Mouse (Mus musculus) left cerebral cortex, postnatal 25 days (tissue): ENCODE results near the gene Asic5. TPM values are rescaled to one million over a fixed set of nuclear protein-coding genes. Genes with fewer than 3 reads are reported as not detected.

ENCODE experiments used
- DNase-seq, 2 experiments: peaks; one replicate each; pipeline ENCODE4 v3.0.0; 2022; ENCODE audit warnings: low spot score in 2 of 2, mixed read lengths in 1 of 2
- intact Hi-C: fragments of 180-260 bp; cut with DNase I; formaldehyde crosslinking; loops from one replicate; pipeline ENCODE4 v1.15.1; 2025
- total RNA-seq, 2 experiments: library from RNA; stranded (reverse); gene quantifications; 2 replicates each; pipeline ENCODE4 v1.2.3; 2021

Asic5 gene
- not detected for total RNA-seq

- intact Hi-C loops: no loop called here
Measured at GRCm38 (mm10) chr3:81981990-81982389, at the start of gene Asic5. Gene Asic5 (plus strand): TSS chr3:81982290.

DNA sequence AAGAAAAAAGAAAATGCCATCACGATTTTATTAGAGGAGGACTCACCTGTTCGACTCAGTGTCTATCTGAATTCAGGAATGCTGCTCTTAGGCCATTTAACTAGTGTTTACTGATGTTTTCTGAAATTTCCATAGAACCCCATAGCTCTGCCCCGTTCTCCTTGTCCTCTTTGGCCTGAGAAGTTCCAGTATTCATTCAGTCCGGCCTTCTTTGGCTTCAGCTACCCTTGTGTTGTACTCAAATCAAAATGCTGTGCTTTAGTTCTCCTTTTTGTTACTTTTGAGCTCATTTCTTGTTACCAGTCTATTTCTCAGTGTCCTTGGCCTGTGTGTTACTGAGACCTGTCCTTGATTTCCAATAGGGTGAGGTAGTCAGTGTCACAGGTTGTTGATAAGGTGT, 48.7 kb upstream of the Asic5 start:
- intact Hi-C loops: loop anchor here (2.0 to 5.0 kb wide), 2 partner anchors 95 to 414 kb away; no protein-coding TSS in a partner anchor

More at GRCm38 (mm10) chr3:81981990-81982389, at the start of gene Asic5:
- no peak for DNase-seq

GRCm38 (mm10) chr3:81938924-81939323, 43.2 kb upstream of the Asic5 start:
- intact Hi-C loops: no loop called here
- no peak for DNase-seq

More for the DNA sequence above, 48.7 kb upstream of the Asic5 start:
- no peak for DNase-seq

GRCm38 (mm10) chr3:81942341-81942740, 39.7 kb upstream of the Asic5 start:
- no peak for DNase-seq
- intact Hi-C loops: no loop called here

DNA sequence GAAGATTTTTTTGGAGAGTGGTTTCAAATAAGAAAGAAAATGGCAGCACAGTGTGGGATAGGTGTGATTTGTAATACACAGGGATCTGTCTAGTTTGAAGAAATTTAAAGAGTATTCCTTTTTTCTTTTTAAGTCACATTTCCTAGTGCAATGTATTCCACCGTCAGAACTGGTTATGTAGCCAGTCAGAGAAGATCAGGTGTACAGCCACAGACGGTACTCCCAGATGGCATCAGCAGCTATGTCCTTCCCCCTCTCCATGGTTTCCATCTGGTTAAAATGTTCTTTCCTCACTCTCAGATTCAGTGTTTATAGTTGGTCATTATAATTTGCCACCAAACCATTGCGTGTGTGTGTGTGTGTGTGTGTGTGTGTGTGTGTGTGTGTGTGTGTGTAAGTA, 39.0 kb upstream of the Asic5 start:
- intact Hi-C loops: no loop called here
- DNase-seq: peak in 1 of 2 experiments; percentile 35

GRCm38 (mm10) chr3:81944851-81945393, 37.2 kb upstream of the Asic5 start:
- DNase-seq: no peak
- intact Hi-C loops: no loop called here

DNA sequence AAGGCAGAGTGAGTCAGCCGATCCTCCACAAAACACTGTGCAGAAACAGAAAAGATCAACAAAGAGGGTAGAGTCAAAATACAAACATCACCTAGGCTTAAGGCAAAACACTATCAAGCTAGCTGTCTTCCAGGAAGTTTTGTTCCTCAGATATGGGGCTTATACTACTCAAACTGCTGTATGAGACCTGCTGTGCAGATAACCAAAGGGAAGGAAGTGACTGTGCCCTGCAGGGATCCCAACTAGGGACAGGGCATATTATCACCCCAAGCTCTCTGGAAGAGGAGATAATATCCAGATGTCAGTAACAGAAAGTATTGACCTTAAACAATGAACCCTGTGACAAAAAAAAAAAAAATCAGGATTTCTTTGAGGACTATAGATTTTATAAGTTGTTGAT, 33.0 kb upstream of the Asic5 start:
- intact Hi-C loops: no loop called here

GRCm38 (mm10) chr3:81951785-81952184, 30.3 kb upstream of the Asic5 start:
- intact Hi-C loops: no loop called here
- no peak for DNase-seq

More for the DNA sequence above, 33.0 kb upstream of the Asic5 start:
- DNase-seq: no peak

DNA sequence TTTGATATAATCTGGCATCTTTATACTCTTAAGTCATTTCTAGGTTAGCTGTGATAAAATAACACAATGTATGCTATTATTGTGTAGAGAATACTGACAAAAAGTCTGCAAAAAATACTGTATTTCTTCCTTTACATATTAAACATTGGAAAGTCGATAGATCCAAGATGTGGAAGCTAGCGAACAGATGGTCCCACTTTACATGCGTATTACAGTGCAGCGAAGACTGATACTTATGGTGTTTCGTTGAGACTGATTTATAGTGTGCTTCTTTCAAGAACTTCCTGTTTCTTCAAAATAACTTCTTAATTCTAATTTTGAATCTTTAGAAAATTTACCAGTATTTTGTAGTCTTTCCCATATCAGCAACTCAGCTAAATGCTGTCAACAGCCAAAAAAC, 24.6 kb upstream of the Asic5 start:
- intact Hi-C loops: no loop called here

GRCm38 (mm10) chr3:81961336-81961735, 20.8 kb upstream of the Asic5 start:
- intact Hi-C loops: no loop called here
- DNase-seq: no peak

More for the DNA sequence above, 24.6 kb upstream of the Asic5 start:
- no peak for DNase-seq

DNA sequence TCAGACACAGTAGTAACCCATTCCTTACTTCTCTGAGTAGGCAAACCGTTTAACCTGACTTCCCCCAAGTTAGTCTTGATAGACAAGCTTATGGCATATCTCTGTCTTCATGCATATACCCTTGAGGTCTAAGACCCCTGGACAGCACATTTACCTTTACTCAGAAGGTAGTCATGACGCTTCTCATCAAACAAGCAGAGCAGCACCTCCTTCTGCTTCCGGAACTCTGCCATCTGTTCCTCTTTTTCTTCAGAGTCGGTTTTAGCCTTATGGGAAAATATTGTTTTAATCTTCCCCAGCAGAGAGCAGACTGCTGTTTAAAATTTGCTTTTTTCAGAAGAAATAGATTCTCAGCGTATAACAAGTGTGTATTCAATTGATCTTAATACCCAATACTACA, 18.3 kb upstream of the Asic5 start:
- intact Hi-C loops: no loop called here
- peak; percentile 25 to 26 for DNase-seq

DNA sequence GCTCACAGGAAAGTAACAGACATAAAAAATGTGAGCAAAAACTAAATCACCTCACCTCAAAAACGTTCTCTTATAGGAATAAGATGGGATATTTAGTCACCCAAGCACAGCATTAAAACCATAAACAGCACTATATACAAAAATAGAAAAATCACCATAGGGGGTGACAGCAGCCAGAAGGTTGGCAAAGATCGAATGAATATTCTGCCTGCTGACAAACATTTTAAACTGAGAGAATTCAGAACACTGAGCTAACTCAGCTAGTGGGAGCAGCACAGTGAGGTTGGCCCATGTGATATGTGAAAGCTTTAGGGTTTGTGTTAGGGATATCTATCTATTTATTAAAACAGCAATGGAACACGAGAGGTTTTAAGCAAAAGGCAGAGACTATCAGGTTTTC, 17.5 kb upstream of the Asic5 start:
- no peak for DNase-seq

DNA sequence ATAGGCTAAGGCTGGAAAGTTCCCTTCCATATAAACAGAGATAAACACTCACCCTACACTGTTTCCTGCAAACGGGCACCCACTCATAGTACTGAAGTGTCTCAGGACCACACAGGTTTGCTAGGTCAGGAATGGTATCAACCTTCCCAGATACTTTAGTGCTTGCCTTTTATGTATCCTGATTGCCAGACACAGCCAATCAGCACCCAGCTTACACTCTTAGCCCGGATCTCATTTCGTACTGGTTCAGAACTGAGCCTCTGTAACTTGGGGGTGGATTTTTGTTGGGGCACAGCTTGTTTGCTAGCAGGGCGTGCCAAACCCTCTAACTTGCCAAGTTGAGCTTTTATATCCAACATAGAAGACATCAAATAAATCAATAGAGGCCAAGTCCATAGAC, 6.5 kb upstream of the Asic5 start:
- DNase-seq: no peak
- intact Hi-C loops: no loop called here

More for the DNA sequence above, 17.5 kb upstream of the Asic5 start:
- intact Hi-C loops: no loop called here

DNA sequence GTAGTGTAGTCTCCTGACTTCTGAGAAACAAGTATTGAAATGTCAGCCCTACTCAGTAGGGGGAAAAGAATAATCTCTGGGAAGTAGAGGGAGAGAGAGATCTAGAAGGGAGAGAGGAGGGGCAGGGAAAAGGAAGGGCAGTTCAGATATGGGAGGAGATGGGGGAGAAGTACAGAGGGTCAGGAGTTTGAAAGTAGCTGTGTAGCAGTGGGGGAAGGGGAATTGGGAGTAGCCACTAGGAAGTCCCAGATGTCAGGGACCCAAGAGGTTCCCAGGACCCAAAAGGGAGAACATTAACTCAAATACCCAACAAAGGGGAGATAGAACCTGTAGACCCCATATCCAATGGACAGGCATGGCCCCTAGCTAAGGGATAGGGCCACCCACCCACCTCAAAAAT, 6.0 kb upstream of the Asic5 start, which contains the start of gene Tdo2:
Gene Tdo2, minus strand, starts transcription at position 101 of the 400 bp plus-strand sequence.
- no peak for DNase-seq
- intact Hi-C loops: no loop called here

- DNase-seq: no peak
- intact Hi-C loops: no loop called here
Measured at GRCm38 (mm10) chr3:81981576-81981975, 514 bp upstream of the Asic5 start.

DNA sequence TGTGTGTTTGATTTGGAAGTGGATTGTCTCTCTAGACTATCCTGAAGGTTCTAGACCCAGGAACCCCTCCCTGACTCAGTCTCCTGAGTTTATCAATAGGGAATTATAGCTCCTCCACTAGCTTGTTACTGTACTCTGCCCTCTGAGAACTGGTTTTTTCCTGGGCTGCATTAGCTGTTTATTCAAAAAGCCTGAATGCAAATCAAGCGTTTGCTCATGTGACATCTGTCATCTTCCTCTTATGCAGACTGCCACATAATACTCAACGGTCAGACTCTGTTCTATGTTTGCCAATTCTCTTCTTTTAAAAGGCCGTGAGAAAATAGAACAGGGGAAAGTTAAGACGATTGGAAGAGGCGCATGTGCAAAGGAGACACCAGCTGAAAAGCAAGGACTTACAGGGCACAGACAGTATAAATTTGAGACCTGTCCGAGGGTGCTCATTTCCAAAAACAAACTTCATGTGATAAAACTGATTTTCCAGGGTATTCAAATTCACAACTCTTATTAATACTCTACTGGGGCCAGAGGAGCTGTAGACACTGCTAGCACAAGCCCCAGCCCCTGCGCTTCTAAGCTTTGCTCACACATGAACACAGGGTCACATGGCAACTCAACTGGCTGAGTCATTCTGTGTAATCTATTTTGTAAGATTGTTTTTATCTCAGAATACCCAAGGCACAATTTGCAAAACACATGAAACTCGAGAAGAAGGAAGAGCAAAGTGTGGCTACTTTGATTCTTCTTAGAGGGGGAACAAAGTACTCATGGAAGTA, 1.2 kb downstream of the Asic5 start:
- no peak for DNase-seq
- intact Hi-C loops: no loop called here

DNA sequence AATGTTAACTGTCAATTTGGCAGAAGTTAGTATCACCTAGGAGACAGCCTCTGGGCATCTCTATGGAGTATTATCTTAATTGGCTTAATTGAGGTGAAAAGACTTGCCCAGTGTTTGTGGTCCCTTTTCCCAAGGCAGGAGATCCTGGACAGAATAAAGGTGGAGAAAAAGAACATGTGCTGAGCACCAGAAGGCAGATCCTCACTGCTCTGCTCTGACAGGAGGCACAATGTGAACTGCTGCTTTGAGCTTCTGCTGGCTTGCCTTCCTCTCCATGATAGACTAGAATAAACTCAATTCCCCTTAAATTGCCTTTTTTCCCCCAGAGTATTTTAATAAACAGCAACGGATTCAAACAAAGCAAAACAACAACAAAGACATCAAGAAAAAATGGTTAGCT, 3.0 kb downstream of the Asic5 start:
- intact Hi-C loops: no loop called here
- DNase-seq: no peak

- intact Hi-C loops: no loop called here
- no peak for DNase-seq
Measured at GRCm38 (mm10) chr3:81986103-81986502, 4.0 kb downstream of the Asic5 start.

GRCm38 (mm10) chr3:81987628-81988027, 5.5 kb downstream of the Asic5 start:
- intact Hi-C loops: no loop called here
- no peak for DNase-seq

- DNase-seq: no peak
- intact Hi-C loops: no loop called here
Measured at GRCm38 (mm10) chr3:81989692-81990141, 7.6 kb downstream of the Asic5 start.

- no peak for DNase-seq
- intact Hi-C loops: no loop called here
Measured at GRCm38 (mm10) chr3:81990531-81990930, 8.4 kb downstream of the Asic5 start.
